Mouse (Mus musculus) spleen, adult 10 weeks (tissue): ENCODE measurements around the gene Ssrp1. TPM values are rescaled to one million over a fixed set of nuclear protein-coding genes. Genes with fewer than 3 reads are reported as not detected.

ENCODE experiments used
- polyA plus RNA-seq: library from polyadenylated mRNA; stranded (reverse); fragments of 350-450 nt; fragmentation: Illumina TruSeq; extraction: RNeasy Lipid Tissue Mini Kit (QIAGEN cat#74804); gene quantifications from one replicate; pipeline ENCODE4 v1.2.3, GENCODE M21; 2015; ENCODE audit warnings: low replicate concordance; ENCODE audit not compliant: insufficient read depth

Ssrp1 gene
- 233 TPM for polyA plus RNA-seq

DNA sequence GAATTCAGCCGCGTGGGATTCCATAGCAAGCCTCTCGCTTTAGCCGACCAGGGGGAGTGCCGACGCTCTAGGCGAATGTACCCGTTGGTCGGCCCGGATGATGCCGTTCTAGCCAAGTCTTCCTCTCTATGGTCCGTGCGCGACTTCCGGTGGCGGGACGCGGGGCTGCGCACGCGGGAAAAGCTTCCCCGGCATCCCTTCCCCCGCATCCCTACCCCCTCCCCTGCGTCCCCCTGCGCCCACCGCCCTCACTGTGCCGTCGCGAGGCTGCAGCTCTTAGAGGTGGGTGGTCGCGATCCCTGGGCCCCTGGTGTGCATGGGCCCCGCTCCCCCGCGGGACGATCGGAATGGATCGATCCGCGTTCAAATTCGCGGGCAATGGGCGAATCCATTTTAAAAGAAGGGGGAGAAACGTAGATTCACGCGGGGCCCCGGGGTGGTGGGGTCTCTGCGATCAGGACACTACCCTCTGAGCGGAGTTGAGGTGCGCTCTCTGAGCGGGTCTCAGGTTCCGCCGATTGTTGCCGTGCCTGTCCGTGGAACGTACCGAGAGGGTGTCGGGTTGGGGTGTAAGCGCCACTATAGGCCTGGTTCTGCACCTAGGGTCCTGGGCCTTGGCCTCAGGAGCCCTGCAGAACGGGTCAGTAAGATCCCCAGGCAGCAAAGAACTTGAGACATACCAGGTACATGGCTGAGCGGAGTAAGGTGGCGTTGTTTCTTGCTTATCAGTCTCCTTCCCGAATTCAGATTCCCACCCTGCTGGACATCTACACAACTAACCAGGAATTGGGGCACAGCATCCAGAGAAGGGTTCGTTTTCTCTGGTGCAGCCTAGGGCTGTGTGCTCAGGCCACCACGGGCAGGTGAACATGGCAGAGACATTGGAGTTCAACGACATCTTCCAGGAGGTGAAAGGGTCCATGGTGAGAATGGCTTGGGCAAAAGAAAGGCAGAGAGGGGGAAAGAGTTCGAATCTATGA is at the start of gene Ssrp1, which contains the start of gene P2rx3:
Gene Ssrp1 (plus strand): TSS at position 188 of the 980 bp plus-strand sequence.
Gene P2rx3 (minus strand): TSS at position 416 of the 980 bp plus-strand sequence.

DNA sequence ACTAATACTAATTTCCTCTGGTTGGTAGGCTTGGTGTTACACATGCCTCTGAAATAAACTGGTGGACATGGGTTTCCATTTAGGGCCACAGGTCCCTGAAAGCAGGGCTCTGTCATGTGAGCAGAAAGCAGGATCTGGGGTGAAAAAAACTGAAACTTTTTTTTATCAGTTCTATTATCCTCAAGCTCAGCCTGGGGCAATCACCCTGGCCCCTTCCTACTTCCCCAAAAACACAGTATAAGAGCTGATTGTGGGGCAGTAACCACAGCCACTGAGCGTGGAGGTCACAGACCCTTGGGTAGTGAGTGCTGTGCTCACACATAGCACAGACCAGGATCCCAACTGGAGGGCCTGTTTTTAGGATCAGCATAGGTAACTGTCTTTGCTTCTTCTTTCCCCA is 49.1 kb upstream of the Ssrp1 start, which contains the start of gene Prg3:
Gene Prg3 (plus strand): TSS at position 286 of the 400 bp plus-strand sequence.

GRCm38 (mm10) chr2:85047596-85048167 is 10.6 kb downstream of the Ssrp1 start, which contains the start of gene Tnks1bp1:
Gene Tnks1bp1 (plus strand): TSS chr2:85048022.

Other genes starting within 250 kb of the Ssrp1 start
- gene Ube2l6, start 238.4 kb upstream of the Ssrp1 start, polyA plus RNA-seq, result 228 TPM
- gene Smtnl1, start 214.6 kb upstream of the Ssrp1 start, polyA plus RNA-seq, result not detected
- gene Timm10, start 210.2 kb upstream of the Ssrp1 start, polyA plus RNA-seq, result 16.9 TPM
- gene Slc43a1, start 198.4 kb upstream of the Ssrp1 start, polyA plus RNA-seq, result 16.0 TPM
- not detected for gene Rtn4rl2, start 150.5 kb upstream of the Ssrp1 start, polyA plus RNA-seq
- 48.3 TPM for gene Slc43a3, start 100.7 kb upstream of the Ssrp1 start, polyA plus RNA-seq
- 17.7 TPM for gene Prg2, start 56.8 kb upstream of the Ssrp1 start, polyA plus RNA-seq
- 30.0 TPM for gene Prg3, start 49.0 kb upstream of the Ssrp1 start, polyA plus RNA-seq
- gene P2rx3, start 228 bp downstream of the Ssrp1 start, polyA plus RNA-seq, result 0.95 TPM
- 8.3 TPM for gene Tnks1bp1, start 10.8 kb downstream of the Ssrp1 start, polyA plus RNA-seq
- 5.3 TPM for gene Aplnr, start 99.0 kb downstream of the Ssrp1 start, polyA plus RNA-seq
- 0.81 TPM for gene Lrrc55, start 160.0 kb downstream of the Ssrp1 start, polyA plus RNA-seq